Mouse (Mus musculus): ENCODE results near the gene Slc48a1.

The Slc48a1 gene

DNA sequence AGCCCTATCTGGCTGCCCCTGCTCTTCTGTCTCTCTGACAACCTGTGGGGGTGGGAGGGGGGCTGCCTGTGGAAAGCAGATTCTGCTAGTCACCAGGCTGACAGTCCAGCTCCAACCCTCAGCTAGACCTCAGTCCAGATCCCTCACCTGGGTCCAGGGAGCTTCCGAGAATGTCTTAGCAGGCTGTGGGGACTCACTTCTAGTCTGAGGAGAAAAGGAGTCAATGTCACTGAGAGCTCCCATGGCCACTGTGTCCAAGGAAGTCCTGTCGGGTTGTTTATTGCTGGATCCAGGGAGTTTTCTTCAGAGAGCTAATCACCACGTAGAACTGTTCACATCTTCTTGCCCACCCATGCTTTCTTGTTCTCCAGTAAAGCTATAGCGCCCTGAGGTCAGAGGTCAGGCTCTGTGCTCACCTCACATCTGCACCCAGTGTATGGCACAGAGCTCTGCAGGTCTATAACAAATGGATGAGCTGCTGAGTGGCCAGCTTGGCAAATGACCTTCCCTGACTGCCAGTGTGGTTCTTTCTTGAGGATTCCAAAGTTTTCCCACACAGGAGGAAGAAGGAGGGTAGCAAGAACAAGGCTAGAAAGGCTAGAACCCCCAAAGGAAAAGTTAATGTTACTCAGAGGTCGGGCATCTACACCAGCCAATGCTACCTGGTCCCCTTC lies 48.4 kb downstream of the Slc48a1 start:
- DNase-seq (ENCODE audit: low spot score): no peak

DNA sequence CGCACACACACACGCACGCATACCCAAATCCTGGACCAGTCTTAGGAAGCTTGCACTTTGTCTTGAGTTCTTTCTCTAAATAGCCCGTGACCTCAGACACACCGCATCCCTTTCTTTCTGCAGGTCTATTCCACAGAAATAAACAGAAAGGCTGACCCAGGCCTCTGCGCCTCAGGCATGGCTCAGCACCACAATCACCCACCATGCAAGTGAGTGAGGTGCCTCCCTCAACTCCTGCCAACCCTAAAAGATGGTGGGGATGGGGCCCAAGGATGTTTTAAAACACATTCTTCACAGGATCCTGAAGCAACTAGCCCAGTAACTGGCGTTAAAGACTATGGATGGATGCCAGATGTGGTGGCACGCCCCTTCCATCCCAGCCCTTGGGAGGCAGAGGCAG lies 49.1 kb downstream of the Slc48a1 start:
- DNase-seq (ENCODE audit: low spot score): no peak

DNA sequence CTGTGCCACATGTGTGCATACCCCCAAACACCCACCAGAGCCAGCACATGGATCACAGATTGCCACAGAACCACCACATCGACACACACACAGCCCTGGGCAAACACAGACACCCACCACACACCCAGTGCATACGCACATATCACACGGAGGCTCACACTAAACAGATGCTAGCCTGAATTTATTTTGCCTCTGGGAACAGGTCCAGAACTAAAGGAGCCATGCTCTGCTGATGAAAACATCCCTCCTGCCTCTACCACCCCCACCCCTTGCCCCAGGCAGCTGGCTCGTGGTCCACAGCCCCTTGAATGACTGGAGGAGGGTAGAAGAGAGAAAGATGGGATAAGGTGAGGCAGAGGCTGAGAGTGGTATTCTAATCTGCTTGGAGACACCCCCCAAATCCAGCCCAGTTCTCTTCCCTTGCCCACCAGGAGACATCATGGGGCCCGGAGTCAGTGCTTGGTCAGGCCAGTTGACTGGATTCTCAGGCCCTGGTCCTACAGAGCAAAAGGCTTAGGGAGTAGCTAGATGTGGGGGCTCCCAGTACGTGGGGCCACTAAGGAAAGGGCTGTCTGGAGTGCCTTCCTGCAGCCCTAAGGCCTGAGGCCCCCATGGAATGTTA lies 50.0 kb downstream of the Slc48a1 start:
- no peak for DNase-seq (ENCODE audit: low spot score)

DNA sequence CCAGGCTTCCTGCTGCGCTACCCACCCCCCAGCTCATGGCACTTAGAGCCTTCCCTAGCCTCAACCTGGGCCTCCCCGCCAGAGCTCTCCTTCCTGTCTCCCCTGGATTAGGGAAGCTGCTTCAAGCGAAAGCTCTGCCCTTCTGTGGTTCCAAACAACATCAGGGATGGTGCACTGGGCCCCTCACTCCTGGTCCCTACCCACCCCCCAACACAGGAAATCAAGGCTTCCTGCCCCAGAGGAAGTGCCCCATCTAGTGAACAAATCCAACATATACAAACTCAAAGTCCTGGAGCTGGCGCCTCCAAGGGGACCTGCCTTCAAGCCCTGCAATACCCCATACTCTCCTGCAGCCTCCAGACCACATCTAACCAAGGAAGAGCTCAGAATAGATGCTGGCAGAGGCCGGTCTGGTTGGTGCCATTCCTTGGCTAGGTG lies 50.6 kb downstream of the Slc48a1 start:
- no peak for DNase-seq (ENCODE audit: low spot score)

DNA sequence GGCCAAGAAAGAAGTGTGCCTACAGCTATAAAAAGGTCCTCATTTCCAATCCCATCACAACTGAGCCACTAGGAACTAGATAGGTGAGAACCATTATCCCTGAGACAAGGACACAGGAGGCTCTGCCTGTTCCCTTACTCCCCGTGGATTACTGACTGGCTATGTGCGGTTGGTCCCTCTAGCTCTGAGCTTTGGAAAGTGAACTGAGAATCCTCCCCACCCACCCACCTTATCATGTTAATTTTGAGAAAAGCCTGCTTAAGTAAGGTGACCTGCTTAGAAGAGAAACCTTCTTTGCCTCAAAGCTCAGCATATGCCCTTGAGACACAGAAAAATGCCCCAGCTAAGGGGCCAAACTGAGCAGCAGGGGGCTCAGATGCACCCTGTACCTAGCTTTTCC lies 51.1 kb downstream of the Slc48a1 start:
- no peak for DNase-seq (ENCODE audit: low spot score)

DNA sequence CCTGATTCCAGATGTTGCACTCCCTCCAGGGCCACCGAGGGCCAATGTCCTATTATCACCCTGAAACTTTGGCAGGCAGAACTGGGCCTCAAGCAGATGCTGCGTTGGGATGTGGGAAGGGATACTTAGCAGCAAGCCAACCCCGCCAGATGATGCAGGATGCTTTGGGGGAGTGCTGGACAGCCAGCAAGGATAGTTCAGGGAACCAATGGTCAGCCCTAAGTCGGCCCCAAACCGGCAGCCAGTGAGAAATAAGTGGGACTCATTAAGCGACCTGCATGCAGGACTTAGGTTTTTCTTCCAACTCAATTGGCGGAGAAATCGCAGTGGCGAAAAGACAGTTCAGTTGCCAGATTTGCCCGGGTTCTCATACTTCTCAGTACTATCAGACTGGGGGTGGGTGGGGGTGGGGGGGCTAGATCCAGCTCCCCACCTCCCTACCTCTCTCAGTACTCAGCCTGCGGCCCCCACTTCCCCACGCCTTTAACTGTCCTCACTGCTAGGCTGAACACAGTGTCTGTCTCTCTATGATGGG lies 52.0 kb downstream of the Slc48a1 start:
- DNase-seq (ENCODE audit: low spot score): no peak

DNA sequence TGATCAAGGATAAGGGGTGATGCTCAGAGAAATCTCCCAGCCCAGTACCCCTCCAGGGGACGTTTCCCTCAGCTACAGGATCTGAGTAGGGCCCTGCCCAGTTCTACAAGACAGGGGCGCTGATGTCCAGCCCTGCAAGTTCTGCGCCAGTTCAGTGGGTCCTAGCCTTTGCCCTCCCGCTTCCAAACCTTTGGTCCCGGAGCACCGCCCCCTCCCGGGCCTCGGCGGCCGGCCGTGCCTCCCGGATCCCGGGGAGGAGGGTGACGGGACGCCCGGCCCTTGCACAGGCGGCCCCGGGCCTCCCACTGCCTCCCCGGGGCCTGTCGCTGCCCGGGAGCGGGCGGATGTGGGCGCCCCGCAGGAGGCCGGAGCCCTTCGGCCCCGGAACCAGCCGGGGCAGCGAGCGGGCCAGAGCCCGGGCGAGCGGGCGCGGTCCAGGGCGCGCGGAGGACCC lies 52.5 kb downstream of the Slc48a1 start:
- no peak for DNase-seq (ENCODE audit: low spot score)

DNA sequence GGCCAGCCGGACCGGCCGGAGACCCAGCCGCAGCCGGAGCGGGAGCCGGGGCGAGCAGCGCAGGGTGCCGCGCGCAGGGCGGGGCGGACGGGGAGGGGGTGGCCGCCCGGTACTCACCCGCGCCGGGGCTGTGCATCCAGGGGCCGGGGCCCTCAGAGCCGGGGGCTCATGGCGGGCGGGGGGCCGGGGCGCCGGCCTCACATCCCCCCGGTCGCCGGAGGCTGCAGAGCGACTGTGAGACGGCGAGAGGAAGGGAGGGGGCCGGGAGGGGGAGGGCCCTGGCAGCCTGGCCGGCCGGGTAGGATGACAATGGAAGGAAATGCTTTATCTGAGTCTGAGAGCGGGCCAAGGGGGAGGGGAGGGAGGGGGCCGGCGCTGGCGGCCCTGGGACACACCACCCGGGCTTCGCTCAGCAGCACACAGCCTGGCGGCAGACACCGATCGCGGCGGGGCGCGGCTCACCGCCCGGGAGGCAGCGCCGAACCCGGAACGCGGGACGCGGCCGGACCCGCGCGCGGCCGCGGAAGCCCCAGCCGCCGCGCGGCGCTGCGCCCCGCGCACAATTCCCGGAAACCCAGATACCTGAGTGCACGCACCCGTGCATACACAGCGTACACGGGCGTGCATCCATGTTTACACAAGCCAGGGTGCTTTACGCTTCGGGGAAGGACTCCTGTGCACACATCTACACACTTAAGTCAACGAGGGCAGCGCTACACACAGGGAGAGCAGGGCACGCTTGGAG lies 53.1 kb downstream of the Slc48a1 start:
- DNase-seq (ENCODE audit: low spot score): no peak

DNA sequence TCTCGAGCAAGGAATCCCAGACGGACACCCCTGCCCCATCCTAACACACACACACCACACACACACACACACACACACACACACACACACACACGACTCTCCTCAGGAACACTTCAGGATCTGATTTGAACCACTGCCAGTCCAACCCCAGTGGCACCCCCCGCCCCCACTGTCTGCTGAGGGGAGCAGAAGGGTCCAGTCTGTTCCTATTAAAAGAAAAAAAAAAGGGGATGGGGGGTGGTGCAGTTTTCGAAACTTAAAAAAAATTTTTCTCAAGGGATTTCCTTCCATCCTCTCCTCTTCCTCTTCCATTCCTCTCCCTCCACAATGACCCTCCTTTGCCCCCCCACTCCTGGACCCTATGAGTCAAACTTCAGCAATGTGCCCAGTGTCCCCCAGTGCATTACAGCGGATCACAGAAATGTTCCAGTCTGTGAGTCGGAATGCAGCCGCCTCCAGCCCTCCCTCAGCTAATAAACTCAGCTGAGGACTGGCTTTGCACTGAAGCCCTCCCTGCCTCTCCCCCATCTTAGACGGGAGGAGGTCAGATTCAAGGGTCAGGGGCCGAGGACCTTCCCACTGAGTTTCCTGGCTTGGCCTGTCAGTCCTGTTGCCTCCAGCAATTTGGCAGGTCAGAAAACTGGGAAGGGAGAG lies 53.8 kb downstream of the Slc48a1 start:
- DNase-seq (ENCODE audit: low spot score): no peak

DNA sequence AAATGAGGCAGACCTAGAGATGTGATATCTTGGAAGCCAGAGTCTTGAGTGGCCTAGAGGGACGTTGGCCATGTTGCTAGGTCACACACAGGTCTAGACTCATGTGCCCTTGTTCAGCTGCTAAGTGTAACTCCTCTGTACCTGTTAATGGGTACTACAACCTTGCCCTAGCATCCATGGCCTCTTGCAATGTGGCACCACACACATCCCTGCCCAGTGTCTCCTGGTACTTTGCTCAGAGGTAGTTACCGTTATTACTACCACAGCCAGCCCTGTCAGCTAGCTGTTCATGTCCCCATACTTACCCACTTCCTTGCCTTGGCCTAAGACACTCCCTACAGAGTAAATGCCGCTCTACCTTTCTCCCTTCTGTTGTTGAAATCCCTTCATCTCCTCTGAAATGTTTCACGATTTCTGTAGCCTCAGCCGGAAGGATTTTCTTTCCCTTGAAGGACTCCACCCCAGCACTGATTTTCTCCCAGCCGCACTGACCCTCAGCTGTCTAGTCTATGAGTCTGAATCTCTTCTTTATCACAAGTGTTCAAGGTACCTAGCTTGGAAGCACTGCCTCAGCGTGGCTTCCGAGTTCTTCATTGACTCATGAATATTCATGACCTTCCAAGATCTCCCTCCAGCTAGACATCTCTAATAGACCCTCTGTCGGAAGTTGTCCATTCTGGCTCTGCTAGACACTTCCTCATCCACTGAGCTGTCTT lies 54.6 kb downstream of the Slc48a1 start:
- DNase-seq (ENCODE audit: low spot score): no peak

DNA sequence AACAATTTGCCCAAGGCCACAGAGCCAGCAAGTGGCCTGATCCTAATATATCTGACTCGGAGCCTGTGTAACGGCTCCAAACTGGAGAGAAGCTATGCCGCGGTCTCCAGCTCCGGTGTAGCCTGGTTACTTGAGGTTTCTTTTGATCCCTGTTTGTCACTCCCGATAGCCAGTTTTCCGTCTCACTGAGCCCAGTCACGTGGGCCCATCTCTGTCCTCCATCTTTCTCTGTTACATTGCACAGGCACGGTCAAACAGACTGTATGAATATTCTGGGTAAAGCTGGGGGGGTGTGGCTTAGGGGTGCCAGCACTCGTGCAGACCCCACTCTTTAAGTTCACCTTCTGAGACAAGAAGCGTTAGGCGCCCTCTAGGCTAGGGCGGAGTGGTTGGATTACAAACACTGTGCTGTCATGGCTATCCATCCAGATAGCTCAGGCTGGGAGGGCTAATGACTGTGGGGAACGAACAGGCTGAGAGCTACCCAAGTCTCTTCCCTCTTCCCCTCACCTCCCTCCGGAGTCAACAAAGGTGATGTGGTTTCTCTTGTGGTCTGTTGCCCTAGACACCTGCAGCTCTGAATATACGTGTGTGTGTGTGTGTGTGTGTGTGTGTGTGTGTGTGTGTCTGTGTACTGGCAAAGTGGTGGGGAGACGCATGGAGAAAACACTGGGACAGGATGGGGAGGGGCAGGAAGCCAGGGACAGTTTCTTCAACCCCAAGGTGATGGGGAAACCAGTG lies 58.0 kb downstream of the Slc48a1 start:
- no peak for DNase-seq (ENCODE audit: low spot score)

DNA sequence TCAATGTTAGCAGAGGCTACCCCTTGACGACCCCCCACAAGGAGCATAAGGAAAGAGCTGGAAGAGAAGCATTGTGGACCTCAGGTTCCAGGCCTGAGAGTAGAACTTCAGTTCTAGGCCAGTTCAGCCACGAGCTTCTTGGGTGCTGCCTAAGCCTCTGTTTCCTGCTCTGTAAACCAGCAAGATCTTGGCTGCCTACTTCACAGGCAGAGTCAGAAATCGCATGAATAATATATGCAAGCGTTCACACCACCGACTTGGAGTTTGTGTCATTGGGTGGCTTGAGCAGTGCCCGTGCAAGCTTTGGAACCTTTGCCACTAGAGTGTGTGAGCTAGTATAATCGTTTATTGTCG lies 58.6 kb downstream of the Slc48a1 start:
- DNase-seq (ENCODE audit: low spot score): no peak

DNA sequence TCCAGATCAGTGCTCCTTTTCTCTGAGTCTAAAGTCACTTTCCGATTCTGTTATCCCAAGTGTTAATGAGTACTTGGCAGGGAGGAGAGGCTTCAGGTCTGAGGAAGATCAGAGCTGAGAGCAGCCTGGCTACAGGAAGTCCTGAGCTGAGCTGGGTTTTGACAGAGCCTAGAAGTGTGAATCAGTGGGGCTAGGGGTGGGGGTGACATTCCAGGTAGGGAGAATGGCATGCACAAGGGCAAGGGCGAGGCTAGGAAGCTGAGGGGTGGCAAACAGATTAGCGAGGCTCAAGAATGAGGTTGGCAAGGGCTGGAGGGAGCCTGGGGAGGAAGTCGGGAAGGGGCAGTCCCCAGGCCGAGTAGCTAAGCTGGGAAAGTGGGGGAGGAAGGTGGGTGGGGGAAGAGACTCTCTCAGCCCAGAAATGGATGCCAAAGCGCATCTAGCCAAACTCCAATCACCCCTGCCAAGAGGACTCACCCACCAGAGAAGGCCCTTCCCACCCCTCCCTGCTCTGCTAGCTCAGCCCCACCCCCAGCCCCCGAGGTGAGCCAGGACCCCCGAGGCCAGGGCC lies 59.3 kb downstream of the Slc48a1 start:
- no peak for DNase-seq (ENCODE audit: low spot score)

DNA sequence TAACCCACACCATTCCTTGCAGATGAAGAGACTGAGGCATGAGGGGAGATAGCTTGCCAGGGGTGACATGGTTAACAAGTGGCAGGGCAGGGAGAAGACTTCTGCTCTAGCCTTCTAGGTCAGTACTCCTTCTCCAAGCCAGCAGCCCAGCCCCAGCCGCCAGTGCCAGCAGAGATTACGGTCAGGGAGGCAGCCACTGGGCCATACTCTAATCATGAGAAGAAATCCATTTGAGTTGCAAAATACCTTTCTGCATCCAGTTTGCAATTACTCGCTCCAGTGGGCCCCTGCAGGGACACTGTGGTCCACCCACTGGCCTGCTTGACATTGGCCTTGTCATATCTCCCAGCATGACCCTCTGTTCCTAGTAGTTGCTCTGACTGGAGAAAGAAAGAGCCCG lies 60.1 kb downstream of the Slc48a1 start:
- DNase-seq (ENCODE audit: low spot score): no peak

DNA sequence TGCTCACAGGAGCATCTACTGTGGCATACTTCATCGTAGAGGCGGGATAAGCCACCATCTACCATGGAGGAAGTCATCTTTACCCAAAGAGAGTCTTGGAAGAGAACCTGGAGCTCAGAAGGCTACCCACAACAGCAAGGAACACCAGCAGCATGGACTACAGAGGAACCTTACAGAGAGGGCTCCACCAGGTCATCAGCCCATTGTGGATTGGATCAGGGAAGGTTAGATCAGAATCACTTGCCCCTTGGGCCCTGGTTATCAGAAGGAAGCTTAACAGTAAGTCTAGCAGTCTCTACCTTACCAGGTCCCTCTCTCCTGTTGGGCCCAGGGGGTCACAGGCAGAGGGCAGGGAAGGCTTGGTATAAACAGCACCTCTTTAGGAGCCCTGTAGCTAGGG lies 60.7 kb downstream of the Slc48a1 start:
- DNase-seq (ENCODE audit: low spot score): no peak

DNA sequence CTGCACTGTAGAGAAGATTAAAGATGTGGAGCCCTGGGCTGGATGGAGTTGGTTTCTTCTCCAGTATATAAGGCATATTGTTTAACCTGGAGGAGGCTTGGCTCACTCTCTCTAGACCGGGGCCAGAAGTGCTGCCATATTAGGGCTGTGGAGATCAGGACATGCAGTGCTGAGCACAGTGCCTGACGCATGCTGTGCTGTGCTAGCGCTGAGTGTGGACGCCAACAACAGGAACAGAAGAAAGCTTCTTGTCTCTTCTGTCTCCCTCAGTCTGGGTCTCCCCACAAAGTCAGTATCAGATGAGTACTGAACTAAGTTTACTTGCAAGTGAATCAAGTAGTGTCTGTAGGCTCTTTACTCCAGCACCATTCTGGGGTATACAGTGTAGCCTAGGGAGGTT lies 61.2 kb downstream of the Slc48a1 start:
- DNase-seq (ENCODE audit: low spot score): no peak

DNA sequence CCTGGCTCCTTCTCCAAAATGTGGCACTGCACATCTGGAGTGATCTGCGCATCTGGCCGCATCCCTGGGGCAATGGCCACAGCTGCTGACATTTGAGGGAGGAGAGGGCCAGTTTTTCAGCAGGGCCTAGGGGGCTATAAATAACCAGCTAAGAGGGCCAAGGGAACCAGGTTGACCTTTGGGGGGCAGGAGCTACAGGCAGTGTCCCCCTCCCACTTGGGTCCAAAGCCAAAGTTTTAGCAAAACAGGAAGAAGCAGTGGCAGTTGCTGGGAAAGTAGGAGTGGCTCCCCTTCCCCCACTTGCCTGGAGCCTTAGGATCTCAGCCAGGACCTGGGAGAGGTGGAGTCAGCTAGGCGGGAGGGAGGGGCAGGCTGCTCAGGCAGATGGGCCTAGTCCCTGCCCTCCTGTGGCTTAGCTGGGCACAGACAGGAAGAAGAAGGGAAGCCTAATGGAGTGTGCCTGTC lies 61.7 kb downstream of the Slc48a1 start:
- no peak for DNase-seq (ENCODE audit: low spot score)

DNA sequence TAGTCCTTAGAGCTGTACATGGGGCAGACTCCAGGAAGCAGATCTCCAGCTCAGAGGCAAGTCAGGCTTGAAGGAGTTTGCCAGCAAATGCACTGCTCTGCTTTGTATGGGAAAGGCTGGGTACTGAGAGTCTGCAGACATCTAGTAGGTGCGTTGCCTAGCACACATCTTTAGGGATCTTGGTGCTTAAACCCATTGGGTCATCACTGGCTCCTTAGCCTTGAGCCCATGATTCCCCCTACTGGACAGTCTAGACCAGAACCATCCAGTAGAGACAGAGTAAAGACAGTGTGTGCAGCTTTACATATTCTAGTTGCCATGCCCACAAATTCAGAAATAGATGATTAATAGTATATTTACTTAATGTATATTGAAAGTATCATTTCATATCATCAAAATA lies 62.5 kb downstream of the Slc48a1 start:
- DNase-seq (ENCODE audit: low spot score): no peak

DNA sequence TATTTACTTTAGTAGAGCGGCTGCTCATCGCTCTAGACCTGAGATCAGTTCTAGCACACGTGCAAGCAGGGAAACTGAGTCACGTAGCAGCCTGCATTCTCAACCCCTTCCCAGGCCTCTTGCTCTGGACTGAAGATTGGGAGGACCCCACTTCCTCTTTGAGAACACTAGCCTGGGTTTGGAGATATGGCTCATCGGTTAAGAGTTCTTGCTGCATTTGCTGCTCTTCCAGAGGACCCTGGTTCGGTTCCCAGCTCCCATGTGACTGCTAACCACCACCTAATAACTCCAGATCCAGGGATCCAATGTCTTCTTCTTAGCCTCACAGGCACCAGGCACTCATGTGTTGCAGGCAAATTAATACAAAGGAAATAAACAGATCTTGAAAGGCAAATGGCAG lies 63.1 kb downstream of the Slc48a1 start:
- no peak for DNase-seq (ENCODE audit: low spot score)

DNA sequence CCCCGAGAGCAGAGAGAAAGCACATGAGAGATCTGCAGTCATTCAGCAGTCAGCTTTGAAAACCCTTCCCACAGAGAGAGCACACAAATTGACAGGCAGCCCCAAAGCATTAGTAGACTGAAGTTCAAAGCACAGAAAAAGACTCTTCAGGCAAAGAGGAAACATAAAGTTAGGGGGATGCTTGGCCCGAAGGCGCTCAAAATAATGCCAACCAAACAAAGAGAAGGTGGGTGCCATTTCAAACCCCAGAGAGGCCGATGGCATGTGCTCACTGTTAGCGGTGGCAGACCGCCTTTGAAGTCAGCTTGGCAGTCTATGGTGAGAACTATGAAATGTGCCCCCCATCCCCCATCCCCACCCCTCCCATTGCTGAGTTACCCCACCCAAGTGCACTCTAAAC lies 63.7 kb downstream of the Slc48a1 start:
- DNase-seq (ENCODE audit: low spot score): no peak

Measured in urinary bladder, postnatal 10 days (tissue).